Mouse (Mus musculus): ENCODE measurements around the gene Hrh2. TPM values are rescaled to one million over a fixed set of nuclear protein-coding genes. Genes with fewer than 3 reads are reported as not detected.

The Hrh2 gene
- total RNA-seq, 2 experiments from 2014 or later, result 6.9 to 7.8 TPM

DNA sequence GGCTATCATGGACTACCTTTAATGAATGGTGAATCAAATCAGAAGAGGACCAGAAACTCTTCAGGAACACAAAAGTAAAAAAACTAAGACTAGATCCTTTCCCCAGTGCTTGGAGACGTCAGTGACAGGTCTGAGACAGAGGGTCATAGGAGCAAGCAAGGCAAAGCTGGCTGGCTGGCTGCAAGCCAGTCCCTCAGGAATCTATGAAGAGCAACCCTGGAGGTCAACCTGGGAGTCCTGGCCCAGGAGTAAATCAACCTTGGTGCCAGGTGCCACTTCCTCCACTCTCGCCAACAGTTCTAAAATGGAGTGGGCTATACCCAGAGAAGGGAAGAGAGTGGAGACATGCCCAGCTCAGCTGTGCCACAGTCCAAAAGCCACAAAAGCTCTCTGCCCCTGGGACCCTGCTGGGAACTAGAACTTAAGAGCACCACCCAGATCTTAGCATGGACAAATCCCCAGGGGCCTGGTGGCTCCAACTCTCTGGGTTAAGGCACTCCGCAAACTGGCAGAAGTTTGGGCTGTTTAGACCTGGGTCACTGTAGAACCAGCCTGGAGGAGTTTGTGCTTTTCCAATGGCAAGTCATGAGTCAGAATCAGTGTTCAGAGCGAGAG, 15.4 kb upstream of the Hrh2 start:
- DNase-seq (ENCODE audit: low spot score in 2 of 2), result no peak

- DNase-seq (ENCODE audit: low spot score in 2 of 2), result no peak
Measured at GRCm38 (mm10) chr13:54177346-54177745, 14.6 kb upstream of the Hrh2 start.

DNA sequence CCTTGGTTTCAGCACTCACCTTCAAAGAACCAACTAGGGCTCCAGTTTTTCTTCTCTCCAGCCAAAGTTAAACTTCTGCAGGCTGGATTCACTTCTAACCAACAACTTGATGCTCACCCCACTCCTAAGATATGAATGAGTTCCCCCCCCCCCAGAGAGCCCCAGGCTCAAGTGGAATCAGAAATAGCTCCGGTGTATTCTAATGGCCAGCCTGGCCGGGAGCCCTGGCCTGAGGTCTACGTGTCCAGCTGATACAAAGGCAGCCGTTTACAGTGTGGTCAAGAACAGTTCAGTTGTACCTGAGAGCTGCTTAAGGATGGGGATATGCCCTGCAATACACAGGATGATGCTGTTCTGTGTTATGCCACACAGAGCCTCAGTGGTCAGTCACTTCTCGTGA, 13.3 kb upstream of the Hrh2 start:
- DNase-seq (ENCODE audit: low spot score in 2 of 2), result no peak

DNA sequence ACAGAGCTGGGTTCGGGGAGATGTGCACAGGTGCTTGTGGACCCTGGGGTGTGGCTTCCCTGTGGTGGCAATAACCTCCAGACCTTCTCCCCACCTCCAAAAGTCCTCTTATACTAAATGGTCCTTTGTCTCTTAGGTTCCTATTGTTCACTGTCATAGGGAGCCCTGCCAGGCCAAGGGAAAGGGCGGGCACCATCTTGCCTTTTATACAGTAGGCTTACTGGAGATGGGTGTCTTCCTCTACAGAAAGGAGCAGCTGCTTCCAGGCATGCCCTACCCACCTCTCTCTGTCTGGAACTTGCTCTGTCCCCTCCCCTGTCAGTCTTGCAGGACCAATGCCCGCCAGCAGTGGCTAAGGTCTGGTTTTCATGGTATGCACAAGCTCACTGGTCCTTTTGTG, 12.0 kb upstream of the Hrh2 start:
- DNase-seq (ENCODE audit: low spot score in 2 of 2), result no peak

DNA sequence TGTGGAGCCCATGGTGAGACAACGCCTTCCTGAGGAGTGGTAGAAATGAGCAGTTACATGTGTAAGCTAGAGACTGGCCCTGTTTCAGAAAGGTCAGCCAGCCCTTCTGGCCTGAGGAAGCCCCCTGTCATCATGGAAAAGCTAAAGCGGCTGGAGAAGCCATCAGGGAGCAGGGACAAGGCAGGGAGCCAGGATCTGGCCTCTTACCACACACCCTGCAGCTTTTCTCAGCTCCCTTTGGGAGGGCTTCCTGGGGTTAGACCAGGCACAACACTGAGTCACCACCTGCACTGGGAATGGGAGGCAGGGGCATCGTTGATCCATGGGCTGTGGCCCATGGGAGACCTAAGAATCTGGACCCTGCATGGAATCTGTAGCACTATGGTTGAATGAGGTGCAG, 11.5 kb upstream of the Hrh2 start:
- no peak for DNase-seq (ENCODE audit: low spot score in 2 of 2)

- DNase-seq (ENCODE audit: low spot score in 2 of 2), result no peak
Measured at GRCm38 (mm10) chr13:54181318-54181717, 10.6 kb upstream of the Hrh2 start.

GRCm38 (mm10) chr13:54181947-54182346, 10.0 kb upstream of the Hrh2 start:
- no peak for DNase-seq (ENCODE audit: low spot score in 2 of 2)

- DNase-seq (ENCODE audit: low spot score in 2 of 2), result no peak
Measured at GRCm38 (mm10) chr13:54186394-54186793, 5.5 kb upstream of the Hrh2 start.

DNA sequence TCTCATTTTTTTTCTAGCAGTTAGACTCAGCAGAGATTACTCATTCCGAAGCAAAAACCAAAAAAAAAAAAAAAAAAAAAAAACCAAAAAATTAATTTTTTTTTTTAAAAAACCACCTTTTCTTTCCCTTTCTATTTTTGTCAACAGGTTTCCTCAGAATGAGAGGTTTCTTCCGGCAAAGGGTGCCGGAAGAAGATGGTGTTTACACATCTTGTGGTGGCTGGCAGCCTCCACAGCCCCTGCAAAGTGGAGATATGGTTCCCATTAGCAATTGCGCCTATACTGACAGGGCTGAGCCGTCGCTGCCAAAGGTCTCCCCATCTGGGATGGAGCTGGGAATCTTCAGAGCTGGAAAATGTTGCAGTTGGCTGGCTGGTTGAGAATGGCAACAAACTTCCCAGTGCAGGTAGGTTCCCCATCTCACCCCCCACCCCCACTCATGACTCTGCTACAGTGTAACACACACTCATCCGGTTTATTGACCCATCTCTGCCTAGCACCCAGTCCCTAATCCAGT, 3.7 kb upstream of the Hrh2 start:
- DNase-seq (ENCODE audit: low spot score in 2 of 2), result no peak

DNA sequence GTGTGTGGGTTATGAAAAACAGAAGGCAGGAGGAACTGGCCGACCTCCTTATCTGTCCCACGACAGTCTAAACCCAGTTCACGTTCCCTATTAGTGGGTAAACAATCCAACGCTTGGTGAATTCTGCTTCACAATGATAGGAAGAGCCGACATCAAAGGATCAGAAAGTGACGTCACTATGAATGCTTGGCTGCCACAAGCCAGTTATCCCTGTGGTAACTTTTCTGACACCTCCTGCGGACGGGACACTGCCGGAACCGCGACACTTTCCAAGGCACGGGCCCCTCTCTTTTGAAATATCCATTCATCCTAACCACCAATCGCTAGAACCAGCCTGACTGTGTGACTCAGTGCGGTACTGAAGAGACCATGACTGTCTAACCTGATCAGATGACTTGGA, 2.0 kb upstream of the Hrh2 start:
- DNase-seq (ENCODE audit: low spot score in 2 of 2), result no peak

DNA sequence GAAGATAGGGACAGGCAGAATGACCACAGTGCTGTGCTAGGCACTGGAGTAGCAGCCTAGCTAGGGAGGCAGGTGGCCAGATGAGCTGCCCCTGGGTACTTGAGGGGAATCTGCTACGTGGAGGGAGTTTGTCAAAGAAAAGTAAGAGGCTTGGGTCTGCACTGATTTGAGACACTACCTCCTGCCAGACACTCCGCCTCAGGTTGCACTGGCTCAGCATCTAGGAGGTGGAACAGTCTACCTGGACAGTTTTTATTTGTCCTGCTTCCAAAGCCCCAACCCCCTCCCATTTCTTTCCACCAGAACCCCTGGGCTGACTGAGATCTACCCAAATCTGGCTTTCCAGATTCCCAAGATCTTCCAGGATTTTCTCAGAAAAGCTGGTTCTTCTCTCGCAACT, 748 bp upstream of the Hrh2 start:
- no peak for DNase-seq (ENCODE audit: low spot score in 2 of 2)

GRCm38 (mm10) chr13:54193580-54193979, 1.7 kb downstream of the Hrh2 start:
- DNase-seq (ENCODE audit: low spot score in 2 of 2), result no peak

GRCm38 (mm10) chr13:54199000-54199399, 7.1 kb downstream of the Hrh2 start:
- DNase-seq (ENCODE audit: low spot score in 2 of 2), result no peak

GRCm38 (mm10) chr13:54202458-54202857, 10.5 kb downstream of the Hrh2 start:
- no peak for DNase-seq (ENCODE audit: low spot score in 2 of 2)

- no peak for DNase-seq (ENCODE audit: low spot score in 2 of 2)
Measured at GRCm38 (mm10) chr13:54203419-54203818, 11.5 kb downstream of the Hrh2 start.

DNA sequence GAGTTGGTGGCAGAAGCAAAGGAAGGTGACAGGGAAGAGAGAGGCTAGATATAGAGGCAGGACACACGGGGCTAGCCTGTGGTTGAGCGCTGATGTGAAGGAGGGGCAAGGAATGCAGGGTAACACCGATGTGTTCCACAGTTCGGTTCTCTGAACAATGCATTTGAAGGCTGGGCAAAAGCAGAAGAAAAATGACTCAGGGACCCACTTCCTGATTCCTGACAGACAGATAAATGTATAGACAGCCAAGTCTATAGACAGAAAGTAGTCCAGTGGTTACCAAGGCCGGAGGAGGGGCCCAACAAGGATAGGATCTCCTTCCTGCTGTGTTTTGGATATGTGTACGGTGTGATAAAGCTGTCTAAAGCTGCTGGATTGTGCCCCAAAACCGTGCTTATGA, 13.3 kb downstream of the Hrh2 start:
- no peak for DNase-seq (ENCODE audit: low spot score in 2 of 2)

DNA sequence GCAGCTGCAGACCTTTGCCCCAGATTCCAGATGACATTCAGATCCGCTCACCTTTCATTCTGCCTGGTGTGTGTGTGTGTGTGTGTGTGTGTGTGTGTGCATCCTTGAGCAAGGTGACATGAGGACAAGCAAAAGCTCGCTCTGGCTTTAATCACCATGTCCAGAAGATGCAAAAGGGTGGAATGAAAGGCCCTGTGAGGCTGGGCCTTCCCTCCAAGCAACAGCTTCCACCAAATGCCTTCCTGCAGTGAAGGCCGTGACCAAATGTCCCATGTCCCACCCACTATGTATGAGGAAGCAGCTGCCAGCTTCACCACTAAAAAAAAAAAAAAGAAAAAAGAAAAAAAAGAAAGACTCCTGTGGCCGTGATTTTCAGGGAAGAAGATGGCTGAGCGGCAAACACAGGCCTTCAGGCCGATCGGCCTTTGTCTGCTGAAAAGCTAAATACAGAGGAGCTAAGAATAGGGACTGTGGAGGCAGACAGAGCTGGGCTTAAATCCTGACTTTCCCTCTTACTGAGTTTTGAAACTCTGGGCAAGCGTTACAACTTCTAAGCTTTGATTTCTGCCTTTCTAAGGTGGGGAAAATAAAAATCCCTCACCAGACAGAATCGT, 14.3 kb downstream of the Hrh2 start:
- DNase-seq (ENCODE audit: low spot score in 2 of 2), result no peak

DNA sequence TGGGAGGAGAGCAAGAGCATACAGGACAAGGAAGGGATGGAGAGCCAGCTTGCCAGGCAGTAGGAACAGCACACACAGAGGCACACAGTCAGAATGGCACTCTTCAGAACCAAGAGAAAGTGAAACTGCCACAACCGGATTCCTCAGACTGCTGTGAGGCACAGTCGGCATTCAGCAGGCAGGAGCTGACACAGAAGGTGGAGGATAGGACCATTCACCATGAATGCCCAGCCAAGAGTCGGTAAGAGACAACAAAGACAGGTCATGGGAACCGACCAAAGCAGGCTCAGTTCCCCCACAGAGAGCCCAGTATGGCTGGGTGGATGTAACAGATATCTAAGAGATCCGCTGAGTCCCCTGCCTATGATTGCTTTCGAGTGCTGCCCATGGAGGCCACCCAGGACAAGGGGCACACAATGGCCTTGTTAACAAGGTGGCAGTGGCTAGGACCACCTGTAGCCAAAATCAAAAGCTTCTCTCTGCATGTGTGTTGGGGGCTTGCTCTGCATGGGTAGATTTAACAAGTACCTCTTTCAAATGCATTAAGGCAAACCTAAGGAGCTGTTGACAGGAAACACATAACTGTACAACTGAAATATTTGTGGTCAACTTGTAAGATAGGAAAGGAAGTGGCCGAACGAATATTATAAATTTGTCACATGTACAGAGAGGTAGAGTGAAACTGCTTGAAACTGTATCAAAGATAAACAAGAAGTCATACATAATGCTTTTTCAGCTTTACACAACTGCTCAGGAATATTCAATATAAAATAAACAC, 17.7 kb downstream of the Hrh2 start:
- no peak for DNase-seq (ENCODE audit: low spot score in 2 of 2)

- DNase-seq (ENCODE audit: low spot score in 2 of 2), result no peak
Measured at GRCm38 (mm10) chr13:54211528-54212488, 19.9 kb downstream of the Hrh2 start.

DNA sequence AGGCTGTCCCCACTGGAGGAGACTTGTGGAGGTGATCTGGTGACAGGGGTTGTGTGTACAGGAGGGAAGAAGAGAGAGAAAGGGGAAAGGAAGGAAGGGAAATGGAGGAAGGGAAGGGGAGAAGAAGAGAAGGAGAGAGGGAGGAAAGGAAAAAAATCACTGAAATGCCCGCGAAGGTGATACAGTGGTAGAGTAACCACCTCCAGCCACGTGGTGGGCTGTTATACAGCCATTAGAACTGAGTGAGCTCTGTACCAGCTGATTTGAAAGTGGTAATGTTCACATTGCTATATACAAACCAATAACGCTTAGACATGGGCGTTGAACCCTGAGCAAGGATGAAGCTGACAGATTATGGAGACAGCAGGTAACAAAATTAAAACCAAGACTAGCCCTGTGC, 20.6 kb downstream of the Hrh2 start:
- DNase-seq (ENCODE audit: low spot score in 2 of 2), result no peak

DNA sequence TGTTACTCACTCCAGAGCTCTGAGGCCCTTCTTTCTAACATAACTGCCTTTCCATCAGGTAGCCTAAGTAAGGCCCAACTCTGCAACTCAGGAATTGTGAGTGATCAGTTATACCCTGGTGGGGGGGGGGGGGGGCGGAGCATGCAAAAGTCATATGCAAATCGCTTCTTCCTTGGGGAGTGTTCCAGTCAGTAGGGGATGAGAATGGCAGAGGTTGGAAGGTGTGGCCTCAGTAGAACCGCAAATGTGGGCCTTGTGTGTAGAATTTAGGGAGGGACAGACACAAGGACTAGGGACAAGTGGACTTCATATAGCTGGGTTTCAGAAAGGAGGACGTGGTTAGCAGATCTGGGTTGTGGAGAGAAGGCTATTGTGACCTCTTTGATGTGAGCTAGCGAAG, 23.3 kb downstream of the Hrh2 start:
- DNase-seq (ENCODE audit: low spot score in 2 of 2), result no peak

Data from layer of hippocampus, adult 18-20 months (tissue).